In the genomic region with DNA sequence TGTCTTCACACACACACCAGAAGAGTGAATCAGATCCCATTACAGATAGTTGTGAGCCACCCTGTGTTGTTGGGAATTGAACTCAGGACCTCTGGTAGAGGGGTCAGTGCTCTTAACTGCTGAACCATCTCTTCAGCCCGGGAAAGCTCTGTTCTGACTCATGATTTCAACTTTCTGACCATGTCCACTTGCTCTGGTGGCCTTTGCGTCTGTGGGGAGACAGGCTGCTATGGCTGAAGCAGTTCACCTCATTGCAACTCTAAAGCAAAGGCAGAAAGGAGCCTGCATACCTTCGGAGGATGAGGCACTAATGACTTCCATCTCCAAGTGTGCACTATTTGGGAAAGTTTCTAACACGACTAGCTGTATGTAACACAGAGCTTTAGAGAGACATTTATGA, we compare ENCODE assay signal across 8 mouse cellular contexts. TPM values are rescaled to one million over a fixed set of nuclear protein-coding genes. Genes with fewer than 3 reads are reported as not detected.
DNase-seq lines count a peak whose midpoint lies in the region; ATAC-seq lines count a peak whose summit lies in the region.

No protein-coding gene starts in this region.

- H3K27me3 ChIP-seq in kidney, embryonic 14.5 days (ENCODE audit: control insufficient read depth, insufficient read depth, low read length) = no peaks in the 10 kb centered on the region
- no peaks in the 10 kb centered on the region for H3K27me3 ChIP-seq in embryonic facial prominence, embryonic 13.5 days
- peaks cover 11% of the 10 kb centered on the region for H3K27me3 ChIP-seq in hindbrain, embryonic 13.5 days
- peaks cover 21% of the 10 kb centered on the region for H3K27me3 ChIP-seq in midbrain, embryonic 12.5 days

- peak overlapping the region; percentile 99 for H3K4me2 ChIP-seq in kidney, embryonic 14.5 days (replicated peaks; ENCODE audit: low read depth, low read length)
- peak overlapping the region; percentile 100 for H3K4me2 ChIP-seq in embryonic facial prominence, embryonic 13.5 days
- H3K4me2 ChIP-seq in hindbrain, embryonic 13.5 days = peak overlapping the region; percentile 98
- peak overlapping the region; percentile 99 for H3K4me2 ChIP-seq in midbrain, embryonic 12.5 days (replicated peaks)

- H3K9me3 ChIP-seq in kidney, embryonic 14.5 days (ENCODE audit: control insufficient read depth, low read length) = no peaks in the 10 kb centered on the region; the same call in 1 of the 2 replicates
- no peaks in the 10 kb centered on the region for H3K9me3 ChIP-seq in embryonic facial prominence, embryonic 13.5 days
- H3K9me3 ChIP-seq in hindbrain, embryonic 13.5 days = no peaks in the 10 kb centered on the region
- H3K9me3 ChIP-seq in midbrain, embryonic 12.5 days = no peaks in the 10 kb centered on the region

- H3K4me3 ChIP-seq in kidney, embryonic 14.5 days (ENCODE audit: low read length) = no peak overlapping the region; the same call in 1 of the 2 replicates
- H3K4me3 ChIP-seq in embryonic facial prominence, embryonic 13.5 days = peak overlapping the region; percentile 60
- peak overlapping the region; percentile 68 for H3K4me3 ChIP-seq in hindbrain, embryonic 13.5 days
- H3K4me3 ChIP-seq in midbrain, embryonic 12.5 days = no peak overlapping the region

- H3K9ac ChIP-seq in kidney, embryonic 14.5 days (ENCODE audit: low read depth, low read length) = no peak overlapping the region
- no peak overlapping the region for H3K9ac ChIP-seq in embryonic facial prominence, embryonic 13.5 days
- H3K9ac ChIP-seq in hindbrain, embryonic 13.5 days = no peak overlapping the region
- no peak overlapping the region for H3K9ac ChIP-seq in midbrain, embryonic 12.5 days (replicated peaks)

- 0 out of 2 replicates have a peak, but pooled peaks cover 3% of the 10 kb centered on the region for H3K4me1 ChIP-seq in kidney, embryonic 14.5 days (ENCODE audit: control insufficient read depth, insufficient read depth, low read length)
- peaks cover 13% of the 10 kb centered on the region for H3K4me1 ChIP-seq in embryonic facial prominence, embryonic 13.5 days
- H3K4me1 ChIP-seq in hindbrain, embryonic 13.5 days (replicated peaks) = peaks cover 11% of the 10 kb centered on the region
- peaks cover 11% of the 10 kb centered on the region for H3K4me1 ChIP-seq in midbrain, embryonic 12.5 days

- 29% methylated on average over 4 of the region's 4 CpGs for WGBS in kidney, embryonic 14.5 days
- WGBS in embryonic facial prominence, embryonic 13.5 days = 34% methylated on average over 4 of the region's 4 CpGs
- 46% methylated on average over 4 of the region's 4 CpGs for WGBS in hindbrain, embryonic 13.5 days
- WGBS in midbrain, embryonic 12.5 days = 36% methylated on average over 4 of the region's 4 CpGs

- no peaks in the 10 kb centered on the region for H3K36me3 ChIP-seq in kidney, embryonic 14.5 days (ENCODE audit: control insufficient read depth, insufficient read depth, low read length)
- no peaks in the 10 kb centered on the region for H3K36me3 ChIP-seq in embryonic facial prominence, embryonic 13.5 days
- H3K36me3 ChIP-seq in hindbrain, embryonic 13.5 days = no peaks in the 10 kb centered on the region
- H3K36me3 ChIP-seq in midbrain, embryonic 12.5 days = no peaks in the 10 kb centered on the region

- peak; percentile 13; the same call in 1 of the 2 replicates for ATAC-seq in kidney, embryonic 14.5 days (ENCODE audit: low FRiP score, low TSS enrichment)
- no peak for ATAC-seq in embryonic facial prominence, embryonic 13.5 days (ENCODE audit: insufficient number of reproducible peaks, insufficient read depth, low FRiP score, low TSS enrichment, low read depth)
- peak; percentile 16 for ATAC-seq in hindbrain, embryonic 13.5 days (ENCODE audit: low FRiP score)
- ATAC-seq in midbrain, embryonic 12.5 days (ENCODE audit: low FRiP score, low read depth) = 0 out of 2 replicates have a peak, but pooled peaks have one; percentile 8
- no peak for ATAC-seq in monocyte, adult 5-6 weeks (replicated peaks; ENCODE audit: insufficient number of reproducible peaks, low FRiP score, low TSS enrichment, poor library complexity, severe bottlenecking)

- no peak overlapping the region for H3K27ac ChIP-seq in kidney, embryonic 14.5 days (ENCODE audit: low read depth, low read length)
- H3K27ac ChIP-seq in embryonic facial prominence, embryonic 13.5 days = no peak overlapping the region
- no peak overlapping the region for H3K27ac ChIP-seq in hindbrain, embryonic 13.5 days
- H3K27ac ChIP-seq in midbrain, embryonic 12.5 days (replicated peaks) = no peak overlapping the region

- DNase-seq in kidney, postnatal 14 days = no peak
- no peak for DNase-seq in cerebellum, postnatal 14 days
- DNase-seq in left cerebral cortex, adult 8-10 months (ENCODE audit: low spot score in 2 of 2) = no peak

RNA-seq across cellular contexts. Expression of a gene that starts 0.5 kb away (rescaled TPM):
- 72.4 and 93.1 TPM in 2 replicates for polyA plus RNA-seq in kidney, embryonic 14.5 days (2014; fragmentation: Nextera tagmentation; extraction: Ambion mirVana)
- polyA plus RNA-seq in embryonic facial prominence, embryonic 13.5 days (2015; fragmentation: Nextera tagmentation; extraction: Ambion mirVana) = 77.1 and 77.5 TPM in 2 replicates
- polyA plus RNA-seq in hindbrain, embryonic 13.5 days (2015; fragmentation: Nextera tagmentation; extraction: Ambion mirVana) = 87.8 and 88.9 TPM in 2 replicates
- polyA plus RNA-seq in midbrain, embryonic 12.5 days (2016; fragmentation: Nextera tagmentation; extraction: Ambion mirVana) = 102 and 110 TPM in 2 replicates
- 186 to 334 TPM (median 275 TPM) in 3 replicates for total RNA-seq in monocyte, adult 5-6 weeks (2017)
- total RNA-seq in left cerebral cortex, adult 8-10 months (2022) = 100 to 1,000 TPM; 115 to 139 (median 131) TPM

RNA-seq across cellular contexts. Expression of a gene that starts 34.9 kb away (rescaled TPM):
- 18.2 and 22.0 TPM in 2 replicates for polyA plus RNA-seq in kidney, embryonic 14.5 days (2014; fragmentation: Nextera tagmentation; extraction: Ambion mirVana)
- 20.8 and 24.0 TPM in 2 replicates for polyA plus RNA-seq in embryonic facial prominence, embryonic 13.5 days (2015; fragmentation: Nextera tagmentation; extraction: Ambion mirVana)
- 25.3 and 27.8 TPM in 2 replicates for polyA plus RNA-seq in hindbrain, embryonic 13.5 days (2015; fragmentation: Nextera tagmentation; extraction: Ambion mirVana)
- polyA plus RNA-seq in midbrain, embryonic 12.5 days (2016; fragmentation: Nextera tagmentation; extraction: Ambion mirVana) = 21.8 and 22.2 TPM in 2 replicates
- 16.8 to 28.8 TPM (median 20.6 TPM) in 3 replicates for total RNA-seq in monocyte, adult 5-6 weeks (2017)
- 10 to 100 TPM; 57.6 to 68.0 (median 64.7) TPM for total RNA-seq in left cerebral cortex, adult 8-10 months (2022)

Comparison
In these comparisons a context has a peak if more than half of its experiments do, and no peak if none do; other contexts are left out.
1. ATAC-seq: peak in kidney, embryonic 14.5 days (single experiment), hindbrain, embryonic 13.5 days (single experiment) and midbrain, embryonic 12.5 days (single experiment); none in embryonic facial prominence, embryonic 13.5 days (single experiment) and monocyte, adult 5-6 weeks (single experiment).
2. H3K4me3 ChIP-seq: peak in embryonic facial prominence, embryonic 13.5 days (single experiment) and hindbrain, embryonic 13.5 days (single experiment); none in kidney, embryonic 14.5 days (single experiment) and midbrain, embryonic 12.5 days (single experiment).
3. Peak in every context shown above with its lines, with median percentiles within 50 percentile points of each other: H3K4me2 ChIP-seq.